Mouse (Mus musculus) MEL (cell line): ENCODE data around the gene Rheb. TPM values are rescaled to one million over a fixed set of nuclear protein-coding genes. Genes with fewer than 3 reads are reported as not detected.
A peak's percentile ranks its signal among the peaks of the same experiment; 100 is the strongest.

Source experiments
- DNase-seq: peaks from one replicate; pipeline ENCODE4 v3.0.0; 2011; ENCODE audit warnings: low read depth, low spot score
- H3K27ac ChIP-seq: 2 replicates; pipeline ENCODE4 v1.5.1; 2012; ENCODE audit warnings: low read depth, mild to moderate bottlenecking, control low read depth, low read length, moderate library complexity; ENCODE audit not compliant: control insufficient read depth
- H3K27me3 ChIP-seq, 2 experiments: fragments of 150-350 bp in 1 of 2; sonication (generic) in 1 of 2; 2 replicates each; pipeline ENCODE4 v1.6.1; 2012; ENCODE audit warnings: low read length in 2 of 2, mild to moderate bottlenecking in 2 of 2, improper control_type of control experiment in 1 of 2, moderate library complexity in 1 of 2; ENCODE audit not compliant: insufficient read depth in 2 of 2, control insufficient read depth in 1 of 2
- H3K36me3 ChIP-seq, 2 experiments: 2 replicates each; pipeline ENCODE4 v1.6.1; 2012 to 2014; ENCODE audit warnings: low read length in 2 of 2, improper control_type of control experiment in 1 of 2, inconsistent platforms in 1 of 2, mild to moderate bottlenecking in 1 of 2; ENCODE audit not compliant: insufficient read depth in 2 of 2, control insufficient read depth in 1 of 2
- H3K4me1 ChIP-seq, 2 experiments: fragments of 150-350 bp in 1 of 2; sonication (generic) in 1 of 2; 2 replicates each; pipeline ENCODE4 v1.6.1; 2012; ENCODE audit warnings: low read length in 2 of 2, improper control_type of control experiment in 1 of 2, mild to moderate bottlenecking in 1 of 2; ENCODE audit not compliant: insufficient read depth in 2 of 2, control insufficient read depth in 1 of 2
- H3K4me3 ChIP-seq, 2 experiments: fragments of 150-350 bp in 1 of 2; sonication (generic) in 1 of 2; 2 replicates each; pipeline ENCODE4 v1.5.1; 2012; ENCODE audit warnings: low read depth in 2 of 2, low read length in 2 of 2, mild to moderate bottlenecking in 2 of 2, moderate library complexity in 2 of 2, control low read depth in 1 of 2, improper control_type of control experiment in 1 of 2; ENCODE audit not compliant: control insufficient read depth in 1 of 2, insufficient read depth in 1 of 2
- H3K79me2 ChIP-seq: 2 replicates; pipeline ENCODE4 v1.6.1; 2012; ENCODE audit warnings: mild to moderate bottlenecking, low read length, moderate library complexity; ENCODE audit not compliant: control insufficient read depth, poor library complexity, insufficient read depth
- H3K9ac ChIP-seq: 2 replicates; pipeline ENCODE4 v1.6.1; 2012; ENCODE audit warnings: low read depth, mild to moderate bottlenecking, control low read depth, low read length, moderate library complexity; ENCODE audit not compliant: control insufficient read depth, poor library complexity, severe bottlenecking
- H3K9me3 ChIP-seq: fragments of 150-350 bp; sonication (generic); replicated peaks from 2 replicates; pipeline ENCODE4 v1.6.1; 2012; ENCODE audit warnings: mild to moderate bottlenecking, low read length, improper control_type of control experiment, moderate library complexity; ENCODE audit not compliant: insufficient read depth
- CTCF ChIP-seq, 3 experiments: IDR thresholded peaks in 2 of 3; conservative IDR thresholded peaks in 1 of 3; 2 replicates each; pipeline ENCODE4 v1.5.1; 2011 to 2012; ENCODE audit warnings: low read length in 3 of 3, low read depth in 2 of 3, mild to moderate bottlenecking in 2 of 3, improper control_type of control experiment in 1 of 3, inconsistent platforms in 1 of 3, mixed read lengths in 1 of 3, moderate library complexity in 1 of 3; ENCODE audit not compliant: control insufficient read depth in 1 of 3, insufficient read depth in 1 of 3, poor library complexity in 1 of 3, severe bottlenecking in 1 of 3
- E2F4 ChIP-seq: IDR thresholded peaks from 2 replicates; pipeline ENCODE4 v1.6.1; 2011; ENCODE audit warnings: low read depth, low read length, improper control_type of control experiment, borderline replicate concordance
- ETS1 ChIP-seq: IDR thresholded peaks from 2 replicates; pipeline ENCODE4 v1.6.1; 2012; ENCODE audit warnings: low read depth, mild to moderate bottlenecking, inconsistent platforms, low read length, improper control_type of control experiment, moderate library complexity
- GABPA ChIP-seq: IDR thresholded peaks from 2 replicates; pipeline ENCODE4 v1.6.1; 2012; ENCODE audit warnings: low read depth, mild to moderate bottlenecking, inconsistent platforms, low read length, improper control_type of control experiment, moderate library complexity
- MAZ ChIP-seq: IDR thresholded peaks from 2 replicates; pipeline ENCODE4 v1.6.1; 2012; ENCODE audit warnings: low read depth, mild to moderate bottlenecking, inconsistent platforms, low read length, improper control_type of control experiment
- MYB ChIP-seq: IDR thresholded peaks from 2 replicates; pipeline ENCODE4 v1.6.1; 2011; ENCODE audit warnings: mild to moderate bottlenecking, low read depth, low read length, improper control_type of control experiment
- POLR2A ChIP-seq, 2 experiments: IDR thresholded peaks; 2 replicates each; pipeline ENCODE4 v1.6.1; 2011 to 2012; ENCODE audit warnings: low read length in 2 of 2, mild to moderate bottlenecking in 2 of 2, control low read depth in 1 of 2, improper control_type of control experiment in 1 of 2, low read depth in 1 of 2, moderate library complexity in 1 of 2; ENCODE audit not compliant: control insufficient read depth in 1 of 2, insufficient read depth in 1 of 2, poor library complexity in 1 of 2
- RAD21 ChIP-seq: IDR thresholded peaks from 2 replicates; pipeline ENCODE4 v1.6.1; 2011; ENCODE audit warnings: mild to moderate bottlenecking, low read depth, low read length, improper control_type of control experiment
- SMC3 ChIP-seq: IDR thresholded peaks from 2 replicates; pipeline ENCODE4 v1.6.1; 2011; ENCODE audit warnings: low read depth, low read length, improper control_type of control experiment
- TCF12 ChIP-seq: IDR thresholded peaks from 2 replicates; pipeline ENCODE4 v1.6.1; 2014; ENCODE audit warnings: low read depth, mild to moderate bottlenecking, inconsistent platforms, low read length, improper control_type of control experiment, moderate library complexity
- USF2 ChIP-seq, 2 experiments: IDR thresholded peaks; 2 replicates each; pipeline ENCODE4 v1.6.1; 2011 to 2012; ENCODE audit warnings: improper control_type of control experiment in 2 of 2, low read length in 2 of 2, borderline replicate concordance in 1 of 2, inconsistent platforms in 1 of 2, low read depth in 1 of 2, mild to moderate bottlenecking in 1 of 2; ENCODE audit not compliant: insufficient read depth in 1 of 2
- ZKSCAN1 ChIP-seq: IDR thresholded peaks from 2 replicates; pipeline ENCODE4 v1.6.1; 2012; ENCODE audit warnings: low read depth, mild to moderate bottlenecking, inconsistent platforms, low read length, improper control_type of control experiment, moderate library complexity
- polyA plus RNA-seq, 2 experiments: library from polyadenylated mRNA; stranded (reverse) in 1 of 2; unstranded in 1 of 2; fragments of >175 nt in 1 of 2; fragments of >200 nt in 1 of 2; gene quantifications; 2 replicates each; pipeline versions ENCODE4 v1.2.1 to v1.2.4; 2012; ENCODE audit warnings: low replicate concordance in 2 of 2, low read depth in 1 of 2; ENCODE audit not compliant: insufficient read length in 2 of 2, insufficient read depth in 1 of 2, missing spikeins in 1 of 2
- total RNA-seq: library from RNA; depleted of rRNA; stranded (reverse); fragments of 300-350 nt; gene quantifications from 2 replicates; pipeline ENCODE4 v1.2.3, GENCODE M21; 2012

Rheb gene
- total and polyA plus RNA-seq, 3 experiments = 61.3 to 731 (median 114) TPM

- H3K9me3 ChIP-seq = no peaks in the 10 kb centered on the region
- no peaks in the 10 kb centered on the region for H3K36me3 ChIP-seq
- no peaks in the 10 kb centered on the region; a peak in 1 of 4 replicates for H3K4me1 ChIP-seq
- no peak overlapping the region for H3K4me3 ChIP-seq
- peak; percentile 10 for DNase-seq
- no peak overlapping the region for H3K27ac ChIP-seq
- H3K27me3 ChIP-seq = no peaks in the 10 kb centered on the region; a peak in 1 of 4 replicates
- no peaks in the 10 kb centered on the region for H3K79me2 ChIP-seq
- no peak overlapping the region for H3K9ac ChIP-seq
- TF ChIP-seq SMC3 (no peak), E2F4 (no peak)
These were observed 61.4 kb downstream of the Rheb start for GRCm38 (mm10) chr5:24781048-24781447.

DNA sequence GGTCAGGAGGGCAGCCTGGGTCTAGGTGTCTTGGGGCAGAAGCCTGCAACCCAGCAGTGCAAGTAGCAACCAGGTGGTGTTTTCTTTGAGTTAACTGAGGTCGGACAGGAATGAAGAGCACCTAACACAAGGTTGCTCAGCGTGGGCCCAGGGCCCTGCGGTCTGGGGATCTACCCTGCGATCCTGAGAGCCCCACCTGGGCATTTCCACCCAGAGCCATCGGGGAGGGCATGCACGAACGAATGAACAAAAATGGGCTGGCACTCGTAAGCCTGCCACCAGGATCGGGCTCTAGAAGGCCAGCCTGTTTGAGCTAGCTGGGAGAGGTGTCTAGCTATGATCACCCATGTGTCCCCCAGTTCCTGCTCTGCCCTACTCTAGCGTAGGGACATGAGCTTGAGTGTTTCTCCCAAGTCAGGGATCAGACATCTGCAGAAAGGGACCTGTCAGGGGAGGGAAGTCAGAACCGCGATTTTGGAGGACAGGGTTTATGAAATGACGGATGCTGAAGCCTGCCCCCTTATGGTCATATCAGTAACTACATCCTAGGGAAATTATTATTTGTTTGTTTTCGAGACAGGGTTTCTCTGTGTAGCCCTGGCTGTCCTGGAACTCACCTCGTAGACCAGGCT, 62.4 kb downstream of the Rheb start:
- H3K4me1 ChIP-seq = no peaks in the 10 kb centered on the region; a peak in 1 of 4 replicates
- no peaks in the 10 kb centered on the region for H3K36me3 ChIP-seq
- H3K9me3 ChIP-seq = no peaks in the 10 kb centered on the region
- no peak overlapping the region for H3K27ac ChIP-seq
- peak in 2 of 3 experiments; percentile 30 to 38; a peak in 3 of 6 replicates for TF ChIP-seq CTCF (IDR thresholded peaks at IDR 0.05 in 2 of 3, conservative IDR thresholded peaks at IDR 0.05 in 1 of 3; ENCODE audit: control insufficient read depth in 1 of 3, insufficient read depth in 1 of 3, low read depth in 2 of 3, low read length in 3 of 3, poor library complexity in 1 of 3, severe bottlenecking in 1 of 3)
- TF ChIP-seq RAD21 = peak; percentile 22
- TF ChIP-seq MAZ = no peak
- no peak for TF ChIP-seq ETS1
- peak; percentile 46 for TF ChIP-seq SMC3
- no peak overlapping the region for H3K9ac ChIP-seq
- H3K4me3 ChIP-seq = no peak overlapping the region; a peak in 1 of 4 replicates
- H3K79me2 ChIP-seq = no peaks in the 10 kb centered on the region
- DNase-seq = peak; percentile 68
- no peaks in the 10 kb centered on the region; a peak in 1 of 4 replicates for H3K27me3 ChIP-seq

DNA sequence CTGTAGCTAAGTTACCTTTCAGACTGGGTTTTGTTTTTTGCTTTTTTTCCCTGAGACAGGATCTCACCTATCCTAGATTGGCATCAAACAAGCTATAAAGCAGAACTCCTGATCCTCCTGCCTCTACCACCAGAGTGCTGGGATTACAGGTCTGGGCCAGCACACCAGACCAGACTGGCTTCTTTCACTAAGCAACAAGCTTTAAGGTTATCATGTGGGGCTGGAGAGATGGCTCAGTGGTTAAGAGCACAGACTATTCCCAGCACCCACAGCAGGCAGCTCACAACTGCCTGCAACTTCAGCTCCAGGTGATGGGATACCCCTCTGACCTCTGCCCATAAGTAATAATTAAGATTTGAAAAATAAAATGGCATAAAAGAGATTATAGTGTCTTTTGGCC, 63.1 kb downstream of the Rheb start:
- Histone ChIP-seq H3K79me2 (no peaks in the 10 kb centered on the region), H3K4me1 (no peaks in the 10 kb centered on the region; a peak in 1 of 4 replicates), H3K9me3 (no peaks in the 10 kb centered on the region), H3K27ac (no peak overlapping the region), H3K27me3 (no peaks in the 10 kb centered on the region; a peak in 1 of 4 replicates), H3K4me3 (no peak overlapping the region), H3K9ac (no peak overlapping the region), H3K36me3 (no peaks in the 10 kb centered on the region)
- TF ChIP-seq MYB = no peak
- no peak for TF ChIP-seq POLR2A (IDR thresholded peaks at IDR 0.05; ENCODE audit: control insufficient read depth in 1 of 2, insufficient read depth in 1 of 2, low read depth in 1 of 2, low read length in 2 of 2, poor library complexity in 1 of 2)
- TF ChIP-seq GABPA = no peak
- TF ChIP-seq ZKSCAN1 = no peak
- no peak for TF ChIP-seq TCF12
- no peak for TF ChIP-seq USF2 (IDR thresholded peaks at IDR 0.05; ENCODE audit: borderline replicate concordance in 1 of 2, insufficient read depth in 1 of 2, low read depth in 1 of 2, low read length in 2 of 2)
- no peak for TF ChIP-seq SMC3
- no peak for DNase-seq
